ENCODE assay signal across 7 mouse cellular contexts in genomic region chr6:29507447-29508309, GRCm38 (mm10). TPM values are rescaled to one million over a fixed set of nuclear protein-coding genes. Genes with fewer than 3 reads are reported as not detected.
A peak's percentile ranks its signal among the peaks of the same experiment; 100 is the strongest.
DNase-seq lines count a peak whose midpoint lies in the region; ATAC-seq and TF ChIP-seq lines count a peak whose summit lies in the region.

TSS of gene Kcp (minus strand) at chr6:29507952.

- WGBS in forebrain, embryonic 14.5 days, result under 1% methylated on average over 47 of the region's 47 CpGs

- H3K4me1 ChIP-seq in E14TG2a.4 (replicated peaks; ENCODE audit: low read depth, low read length), result peaks cover 37% of the 10 kb centered on the region
- no peaks in the 10 kb centered on the region for H3K4me1 ChIP-seq in forebrain, embryonic 14.5 days (ENCODE audit: control insufficient read depth, insufficient read depth, low read length)

- H3K27me3 ChIP-seq in E14TG2a.4 (ENCODE audit: insufficient read depth, low read length), result peaks cover 81% of the 10 kb centered on the region
- H3K27me3 ChIP-seq in forebrain, embryonic 14.5 days (replicated peaks; ENCODE audit: control insufficient read depth, insufficient read depth, low read length), result peaks cover 27% of the 10 kb centered on the region

- no peaks in the 10 kb centered on the region for H3K36me3 ChIP-seq in E14TG2a.4 (ENCODE audit: insufficient read depth, low read length)
- H3K36me3 ChIP-seq in forebrain, embryonic 14.5 days (ENCODE audit: control insufficient read depth, insufficient read depth, low read length), result no peaks in the 10 kb centered on the region

- H3K9me3 ChIP-seq in E14TG2a.4 (ENCODE audit: low read length), result no peaks in the 10 kb centered on the region
- H3K9me3 ChIP-seq in forebrain, embryonic 14.5 days (replicated peaks; ENCODE audit: control insufficient read depth, low read length), result no peaks in the 10 kb centered on the region

- H3K27ac ChIP-seq in forebrain, embryonic 14.5 days (ENCODE audit: low read depth, low read length), result no peak within 1 kb of the TSS

- peak; percentile 16 to 23 for DNase-seq in B cell, adult 2 months
- DNase-seq in forebrain, embryonic 14.5 days (ENCODE audit: low spot score), result peak; percentile 43
- DNase-seq in kidney, adult 8-10 months, result peak; percentile 64
- DNase-seq in mesoderm, embryonic 11.5 days (ENCODE audit: low read depth, low spot score), result peak; percentile 39
- no peak for DNase-seq in cerebellum, postnatal 36 days

- peak; percentile 67 for ATAC-seq in forebrain, embryonic 14.5 days
- no peak for ATAC-seq in activated CD4-positive, CD25-positive, alpha-beta regulatory T cell, adult 4 months

- H3K4me2 ChIP-seq in forebrain, embryonic 14.5 days (ENCODE audit: low read length), result peak within 1 kb of the TSS; percentile 59

- no peak for TF ChIP-seq CTCF in E14TG2a.4 (conservative IDR thresholded peaks at IDR 0.05; ENCODE audit: low read length)

- H3K4me3 ChIP-seq in E14TG2a.4 (replicated peaks; ENCODE audit: low read length), result peak within 1 kb of the TSS; percentile 79
- H3K4me3 ChIP-seq in forebrain, embryonic 14.5 days (ENCODE audit: low read depth, low read length), result peak within 1 kb of the TSS; percentile 42

- H3K9ac ChIP-seq in forebrain, embryonic 14.5 days (ENCODE audit: low read length), result peak within 1 kb of the TSS; percentile 54

RNA-seq across cellular contexts. Expression of gene Kcp, which starts in this region (rescaled TPM):
- 5.8 and 10.6 TPM in 2 replicates for polyA plus RNA-seq in forebrain, embryonic 14.5 days (2014; fragmentation: Nextera tagmentation; extraction: Ambion mirVana)
- polyA plus RNA-seq in activated CD4-positive, CD25-positive, alpha-beta regulatory T cell, adult 4 months (2017; shearing (Covaris generic)), result under 1 TPM in 1 of 2 experiments, not detected in 1; 0.12 TPM

Comparison
In these comparisons a context has a peak if more than half of its experiments do, and no peak if none do; other contexts are left out.
1. DNase-seq: peak in B cell, adult 2 months (2 of 2), forebrain, embryonic 14.5 days (single experiment), kidney, adult 8-10 months (2 of 2) and mesoderm, embryonic 11.5 days (single experiment); none in cerebellum, postnatal 36 days (0 of 2).